Mouse (Mus musculus) kidney, embryonic 14.5 days (tissue): Measurements from ENCODE around the gene Qrfp. TPM values are rescaled to one million over a fixed set of nuclear protein-coding genes. Genes with fewer than 3 reads are reported as not detected.

ENCODE experiments used
- ATAC-seq: fragments of 200-750 bp; cut with Nextera tagmentation; 2 replicates; pipeline ENCODE4 v1.8.0; 2017; ENCODE audit warnings: moderate number of reproducible peaks, mild to moderate bottlenecking, moderate TSS enrichment, moderate library complexity; ENCODE audit not compliant: low FRiP score, low TSS enrichment
- H3K27ac ChIP-seq: fragments of 300-500 bp; sonication (generic); 2 replicates; pipeline ENCODE4 v1.5.1; 2014; ENCODE audit warnings: low read depth, mild to moderate bottlenecking, low read length, moderate library complexity, mixed read lengths
- H3K27me3 ChIP-seq: fragments of 300-500 bp; sonication (generic); 2 replicates; pipeline ENCODE4 v1.6.1; 2014; ENCODE audit warnings: mild to moderate bottlenecking, low read length; ENCODE audit not compliant: control insufficient read depth, insufficient read depth
- H3K36me3 ChIP-seq: fragments of 300-500 bp; sonication (generic); 2 replicates; pipeline ENCODE4 v1.6.1; 2014; ENCODE audit warnings: low read length, mixed read lengths; ENCODE audit not compliant: control insufficient read depth, insufficient read depth
- H3K4me1 ChIP-seq: fragments of 300-500 bp; sonication (generic); 2 replicates; pipeline ENCODE4 v1.6.1; 2014; ENCODE audit warnings: low read length, mixed read lengths; ENCODE audit not compliant: control insufficient read depth, insufficient read depth
- H3K4me2 ChIP-seq: fragments of 300-500 bp; sonication (generic); replicated peaks from 2 replicates; pipeline ENCODE4 v1.6.1; 2014; ENCODE audit warnings: low read depth, mild to moderate bottlenecking, low read length
- H3K4me3 ChIP-seq: fragments of 300-500 bp; sonication (generic); 2 replicates; pipeline ENCODE4 v1.5.1; 2014; ENCODE audit warnings: mild to moderate bottlenecking, low read length
- H3K9ac ChIP-seq: fragments of 300-500 bp; sonication (generic); 2 replicates; pipeline ENCODE4 v1.6.1; 2014; ENCODE audit warnings: low read depth, mild to moderate bottlenecking, low read length, moderate library complexity
- H3K9me3 ChIP-seq: fragments of 300-500 bp; sonication (generic); 2 replicates; pipeline ENCODE4 v1.6.1; 2016; ENCODE audit warnings: low read length; ENCODE audit not compliant: control insufficient read depth
- WGBS: fragments of 180-500 bp; shearing (Covaris S2); extraction: QIAGEN DNeasy Blood & Tissue Kit; methylation state at CpG from one replicate; pipeline ENCODE4 v1.1.7; 2014; 5-methylcytosine and 5-hydroxymethylcytosine counted together
- polyA plus RNA-seq: library from polyadenylated mRNA; unstranded; fragments of >200 nt; fragmentation: Nextera tagmentation; extraction: Ambion mirVana; gene quantifications from 2 replicates; pipeline ENCODE4 v1.2.1, GENCODE M21; 2014

The Qrfp gene
- polyA plus RNA-seq, 1 experiment from 2014 or later: not detected

DNA sequence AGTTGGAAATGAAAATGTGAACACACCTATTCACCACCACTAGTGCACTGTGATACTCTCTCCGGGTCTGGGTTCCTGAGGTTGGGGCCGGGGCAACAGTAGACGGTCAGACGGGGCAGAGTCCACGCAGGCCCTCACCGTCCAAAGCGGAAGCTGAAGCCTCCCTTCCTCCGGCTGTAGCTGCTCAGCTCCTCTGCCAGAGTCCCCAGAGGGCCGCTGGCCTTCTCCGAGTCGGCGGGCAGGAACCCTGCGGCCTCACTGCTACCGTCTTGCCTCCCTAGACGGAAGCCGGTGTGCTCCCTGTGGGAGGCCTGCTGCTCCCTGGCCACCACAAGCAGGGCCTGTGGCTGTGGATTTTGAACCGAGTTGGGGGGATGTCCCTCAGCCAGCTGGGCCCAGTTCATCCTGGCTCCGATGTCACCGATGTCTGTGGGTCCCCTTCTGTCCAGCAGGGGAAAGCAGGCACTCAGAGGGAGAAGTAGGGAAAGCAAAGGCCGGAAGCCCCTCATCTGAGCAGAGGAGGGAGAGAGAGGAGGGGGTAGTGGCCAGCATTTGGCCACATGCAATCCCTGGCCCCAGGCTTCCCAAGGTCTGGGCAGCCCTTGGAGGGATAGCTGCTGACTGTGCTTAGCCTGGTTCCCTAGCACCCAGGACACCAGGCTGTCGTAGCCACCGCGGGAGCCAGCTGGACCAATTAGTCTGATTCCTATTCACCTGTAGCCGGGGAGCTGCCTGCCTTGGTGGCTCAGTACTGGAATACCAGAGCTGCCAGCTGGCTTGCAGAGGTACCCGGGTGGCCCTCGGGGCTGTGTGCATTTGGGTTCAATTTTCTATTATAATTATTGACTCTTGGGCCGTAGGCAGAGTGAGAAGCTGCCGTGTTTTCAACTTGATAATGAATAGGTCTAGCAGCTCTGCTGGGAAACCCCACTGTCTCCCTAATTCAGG is 1.7 kb downstream of the Qrfp start:
- Histone ChIP-seq H3K27ac (0 out of 2 replicates have a peak overlapping the region, but pooled peaks have one; percentile 11), H3K9ac (peak overlapping the region; percentile 23; the same call in 1 of the 2 replicates), H3K4me1 (peaks cover 19% of the 10 kb centered on the region), H3K4me2 (no peak overlapping the region), H3K4me3 (no peak overlapping the region), H3K36me3 (peaks cover 16% of the 10 kb centered on the region), H3K9me3 (no peaks in the 10 kb centered on the region), H3K27me3 (no peaks in the 10 kb centered on the region)
- no peak for ATAC-seq
- WGBS: 35% methylated on average over 28 of the region's 28 CpGs

DNA sequence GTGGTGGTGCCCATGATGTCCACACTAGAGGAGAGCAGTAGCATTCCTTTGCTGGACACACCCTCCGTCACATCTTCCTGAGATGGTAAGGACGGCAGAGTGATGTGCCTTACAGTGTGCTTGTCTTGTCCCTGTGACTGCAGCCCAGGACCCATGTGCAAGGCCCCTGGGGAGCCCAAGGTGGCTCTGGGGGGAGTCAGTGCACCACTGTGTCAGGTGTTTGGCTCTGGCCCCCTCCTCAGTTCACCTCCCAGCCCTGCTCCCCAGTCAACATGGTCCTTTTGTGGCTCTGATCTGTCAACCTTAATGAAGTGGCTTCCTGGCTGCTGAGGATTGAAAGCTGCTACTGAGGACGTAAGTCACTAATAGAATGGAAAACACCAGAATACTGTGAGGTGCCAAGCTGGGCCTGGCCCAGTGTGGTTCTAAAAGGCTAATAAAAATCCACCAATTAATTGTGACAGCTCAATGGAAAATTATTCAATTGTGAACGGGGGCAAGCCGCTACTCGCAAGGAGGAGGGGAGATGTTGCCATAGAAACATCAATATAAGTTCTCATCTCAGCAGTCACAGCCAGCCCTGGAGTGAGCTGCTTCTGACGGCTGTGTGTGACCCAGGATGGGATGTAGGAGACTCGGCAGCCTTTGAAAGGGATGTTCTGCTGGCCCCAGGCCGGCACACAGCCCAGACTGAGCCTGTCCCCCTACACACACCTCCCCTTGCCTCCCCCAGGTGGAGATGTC is 3.6 kb downstream of the Qrfp start:
- ATAC-seq: no peak
- Histone ChIP-seq H3K9ac (no peak overlapping the region), H3K27me3 (no peaks in the 10 kb centered on the region), H3K4me3 (no peak overlapping the region), H3K4me1 (peaks cover 24% of the 10 kb centered on the region), H3K4me2 (no peak overlapping the region), H3K36me3 (peaks cover 34% of the 10 kb centered on the region), H3K9me3 (no peaks in the 10 kb centered on the region), H3K27ac (peak overlapping the region; percentile 17; the same call in 1 of the 2 replicates)
- 40% methylated on average over 9 of the region's 9 CpGs for WGBS

DNA sequence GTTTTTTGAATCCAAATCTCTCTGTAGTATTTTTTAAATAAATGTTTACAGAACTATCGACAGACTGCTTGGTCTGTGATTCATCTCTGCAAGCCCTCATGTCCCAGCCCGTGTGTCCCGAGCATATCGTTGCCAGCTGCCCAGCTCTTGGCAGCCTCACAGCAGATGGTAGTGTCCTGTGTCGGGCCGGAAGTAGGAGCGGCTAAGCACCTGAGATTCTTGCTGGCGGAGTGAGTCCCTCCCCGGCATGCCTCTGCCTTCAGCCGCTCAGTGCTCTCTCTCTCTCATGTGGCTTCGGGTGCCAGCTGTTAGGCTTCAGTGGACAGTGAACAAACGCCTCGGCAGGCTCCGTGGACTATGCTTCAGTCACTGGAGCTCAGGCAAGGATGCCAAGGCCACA is 6.9 kb downstream of the Qrfp start:
- WGBS: 62% methylated on average over 14 of the region's 14 CpGs
- H3K36me3 ChIP-seq: peaks cover 67% of the 10 kb centered on the region
- ATAC-seq: peak; percentile 13; the same call in 1 of the 2 replicates

DNA sequence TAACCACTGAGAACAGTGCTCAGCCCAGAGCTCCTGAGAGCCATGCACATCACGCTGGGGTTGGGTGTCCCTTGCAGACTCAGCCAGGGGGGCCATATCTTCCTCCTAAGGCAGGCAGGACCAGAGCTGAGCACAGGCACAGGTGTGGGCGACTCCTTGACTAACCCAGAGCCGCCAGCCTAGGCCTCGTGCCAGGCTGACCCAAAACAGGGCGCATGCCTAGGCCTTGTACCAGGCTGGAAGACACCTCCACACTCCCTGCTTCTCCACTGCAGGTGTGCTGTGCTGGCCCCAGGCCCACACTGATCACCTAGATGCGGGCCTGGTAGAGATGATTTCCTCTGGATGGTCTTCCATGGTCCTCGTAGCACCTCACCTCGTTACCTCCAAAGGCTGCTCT is 7.6 kb downstream of the Qrfp start:
- ATAC-seq: no peak
- Histone ChIP-seq H3K9ac (no peak overlapping the region), H3K36me3 (peaks cover 74% of the 10 kb centered on the region), H3K27ac (no peak overlapping the region), H3K4me3 (no peak overlapping the region), H3K9me3 (no peaks in the 10 kb centered on the region), H3K27me3 (no peaks in the 10 kb centered on the region), H3K4me2 (no peak overlapping the region), H3K4me1 (peaks cover 9% of the 10 kb centered on the region; the same call in 1 of the 2 replicates)
- 89% methylated on average over 8 of the region's 8 CpGs for WGBS

More for the DNA sequence above, 6.9 kb downstream of the Qrfp start:
- Histone ChIP-seq H3K9ac (no peak overlapping the region), H3K4me2 (no peak overlapping the region), H3K27ac (no peak overlapping the region), H3K4me1 (peaks cover 11% of the 10 kb centered on the region), H3K9me3 (no peaks in the 10 kb centered on the region), H3K27me3 (no peaks in the 10 kb centered on the region), H3K4me3 (no peak overlapping the region)

DNA sequence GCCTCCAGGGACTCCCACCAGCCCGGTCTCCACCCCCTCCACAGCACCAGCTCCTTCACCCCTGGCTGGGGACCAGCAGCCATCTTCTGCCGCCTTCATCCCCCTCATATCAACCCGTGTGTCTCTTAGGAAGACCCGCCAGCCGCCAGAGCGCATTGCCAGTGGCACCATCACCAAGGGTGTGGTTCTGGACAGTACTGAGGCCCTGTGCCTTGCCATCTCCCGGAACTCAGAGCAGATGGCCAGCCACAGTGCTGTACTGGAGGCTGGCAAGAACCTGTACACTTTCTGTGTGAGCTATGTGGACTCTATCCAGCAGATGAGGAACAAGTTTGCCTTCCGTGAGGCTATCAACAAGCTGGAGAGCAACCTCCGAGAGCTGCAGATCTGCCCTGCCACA is 9.0 kb downstream of the Qrfp start:
- Histone ChIP-seq H3K36me3 (peaks cover 87% of the 10 kb centered on the region), H3K4me1 (peaks cover 9% of the 10 kb centered on the region; the same call in 1 of the 2 replicates), H3K9ac (no peak overlapping the region), H3K4me3 (no peak overlapping the region), H3K27me3 (no peaks in the 10 kb centered on the region), H3K27ac (no peak overlapping the region), H3K4me2 (no peak overlapping the region), H3K9me3 (no peaks in the 10 kb centered on the region)
- ATAC-seq: no peak
- 92% methylated on average over 9 of the region's 9 CpGs for WGBS

DNA sequence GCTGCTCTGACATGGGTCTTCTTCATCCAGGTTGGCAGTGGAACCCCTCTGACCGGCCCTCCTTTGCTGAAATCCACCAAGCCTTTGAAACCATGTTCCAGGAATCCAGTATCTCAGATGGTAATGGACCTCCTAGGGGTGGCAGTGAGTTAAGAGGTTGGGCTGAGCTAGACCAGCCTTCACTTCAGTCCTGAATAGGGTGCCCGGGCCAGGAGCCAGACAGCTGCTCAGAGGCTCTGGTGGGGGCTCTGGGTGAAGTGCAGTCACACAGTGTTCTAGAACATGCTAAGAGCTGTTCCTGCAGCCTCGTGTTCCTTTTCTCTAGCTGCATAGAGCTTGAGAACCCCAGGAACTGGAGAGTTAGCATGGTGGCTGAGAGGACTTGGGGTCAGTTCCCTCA is 13.4 kb downstream of the Qrfp start:
- Histone ChIP-seq H3K4me3 (no peak overlapping the region), H3K36me3 (peaks cover 94% of the 10 kb centered on the region), H3K4me1 (no peaks in the 10 kb centered on the region), H3K27ac (no peak overlapping the region), H3K9ac (no peak overlapping the region), H3K27me3 (no peaks in the 10 kb centered on the region), H3K9me3 (no peaks in the 10 kb centered on the region), H3K4me2 (no peak overlapping the region)
- ATAC-seq: no peak
- WGBS: 93% methylated on average over 3 of the region's 3 CpGs

DNA sequence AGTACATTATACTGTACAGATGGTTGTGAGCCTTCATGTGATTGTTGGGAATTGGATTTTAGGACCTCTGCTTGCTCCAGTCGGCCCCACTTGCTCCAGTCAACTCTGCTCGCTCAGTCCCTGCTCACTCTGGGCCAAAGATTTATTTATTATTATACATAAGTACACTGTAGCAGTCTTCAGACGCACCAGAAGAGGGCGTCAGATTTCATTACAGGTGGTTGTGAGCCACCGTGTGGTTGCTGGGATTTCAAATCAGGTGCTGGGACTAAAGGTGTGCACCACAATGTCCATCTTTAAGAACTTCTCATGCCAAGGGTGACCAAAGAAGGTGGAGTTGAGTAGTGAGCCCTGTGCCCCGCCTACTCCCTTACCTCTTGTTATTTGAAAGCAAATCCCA is 17.8 kb downstream of the Qrfp start:
- Histone ChIP-seq H3K27ac (no peak overlapping the region), H3K9ac (no peak overlapping the region)
- ATAC-seq: no peak

DNA sequence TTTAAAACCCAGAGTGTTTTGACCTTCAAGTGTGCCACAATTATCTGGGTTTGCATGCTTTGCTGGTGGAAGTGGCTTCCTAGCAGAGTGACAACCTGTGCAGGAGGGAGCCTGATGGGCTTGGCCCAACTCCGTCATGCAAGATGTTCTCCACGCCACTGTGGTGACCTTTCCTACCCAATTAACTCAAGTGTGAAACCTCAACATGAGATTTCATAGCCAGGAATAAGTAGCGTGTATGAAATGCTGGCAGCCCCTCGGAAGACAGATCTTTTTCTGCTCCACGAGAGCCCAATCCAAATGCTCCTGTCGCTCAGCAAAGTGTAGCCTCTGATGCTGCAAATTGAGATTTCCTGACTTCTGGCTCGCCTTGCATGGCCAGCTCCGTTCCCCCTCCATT is 19.1 kb downstream of the Qrfp start:
- H3K27ac ChIP-seq: no peak overlapping the region
- H3K4me2 ChIP-seq: no peak overlapping the region
- ATAC-seq: no peak
- no peaks in the 10 kb centered on the region for H3K9me3 ChIP-seq
- H3K27me3 ChIP-seq: no peaks in the 10 kb centered on the region
- no peak overlapping the region for H3K9ac ChIP-seq
- no peaks in the 10 kb centered on the region for H3K4me1 ChIP-seq
- H3K36me3 ChIP-seq: peaks cover 90% of the 10 kb centered on the region
- 85% methylated on average over 8 of the region's 8 CpGs for WGBS
- no peak overlapping the region for H3K4me3 ChIP-seq

More for the DNA sequence above, 17.8 kb downstream of the Qrfp start:
- peaks cover 92% of the 10 kb centered on the region for H3K36me3 ChIP-seq
- H3K4me3 ChIP-seq: no peak overlapping the region
- no peaks in the 10 kb centered on the region for H3K4me1 ChIP-seq
- H3K9me3 ChIP-seq: no peaks in the 10 kb centered on the region
- WGBS: 78% methylated on average over 6 of the region's 6 CpGs
- H3K4me2 ChIP-seq: no peak overlapping the region
- H3K27me3 ChIP-seq: no peaks in the 10 kb centered on the region
